Mouse (Mus musculus): Measurements from ENCODE around the gene Ube2g1.

- TF ChIP-seq CTCF (IDR thresholded peaks at IDR 0.05; ENCODE audit: borderline replicate concordance, control insufficient read depth, extremely low read depth, insufficient read depth, low read length, poor library complexity) (no peak), POLR2A (IDR thresholded peaks at IDR 0.05; ENCODE audit: control insufficient read depth, extremely low read depth, insufficient read depth, low read length, poor library complexity) (no peak)
These were observed 40.8 kb upstream of the Ube2g1 start for GRCm38 (mm10) chr11:72566304-72566703.
